Mouse (Mus musculus) G1E (cell line): ENCODE measurements at regions not wholly inside any gene's neighbourhood (a gene's known extent, or its start where the extent isn't known, plus 50 kb on each side); places are given as distances from the start of the nearest gene placed in this dataset.

Experiments
- ATAC-seq: 2 replicates; pipeline ENCODE4 v1.8.0; 2016; ENCODE audit warnings: mild to moderate bottlenecking; ENCODE audit not compliant: insufficient number of reproducible peaks, poor library complexity, low FRiP score, severe bottlenecking; ENCODE audit errors: extremely low read depth
- DNase-seq: peaks from one replicate; pipeline ENCODE4 v3.0.0; 2012; ENCODE audit warnings: low spot score
- H3K27me3 ChIP-seq: 2 replicates; pipeline ENCODE4 v1.6.1; 2012; ENCODE audit warnings: mild to moderate bottlenecking, low read length, inconsistent platforms; ENCODE audit not compliant: insufficient read depth
- H3K36me3 ChIP-seq: replicated peaks from 2 replicates; pipeline ENCODE3; 2012; ENCODE audit warnings: mild to moderate bottlenecking, inconsistent platforms
- H3K4me1 ChIP-seq: 2 replicates; pipeline ENCODE4 v1.6.1; 2012; ENCODE audit warnings: low read depth, low read length, inconsistent platforms, mixed read lengths; ENCODE audit not compliant: insufficient read depth
- H3K4me3 ChIP-seq: 2 replicates; pipeline ENCODE4 v1.5.1; 2012; ENCODE audit warnings: low read depth, mild to moderate bottlenecking, inconsistent platforms, low read length, moderate library complexity, mixed read lengths
- H3K9me3 ChIP-seq: replicated peaks from 2 replicates; pipeline ENCODE4 v1.6.1; 2012; ENCODE audit warnings: inconsistent platforms
- CTCF ChIP-seq: IDR thresholded peaks from 2 replicates; pipeline ENCODE4 v1.5.1; 2012; ENCODE audit warnings: low read depth, low read length, inconsistent platforms, mixed read lengths
- GATA1 ChIP-seq: IDR thresholded peaks from 2 replicates; pipeline ENCODE4 v1.6.1; 2012; ENCODE audit warnings: borderline replicate concordance, low read length, inconsistent platforms, mixed read lengths
- GATA2 ChIP-seq: IDR thresholded peaks from 2 replicates; pipeline ENCODE4 v1.6.1; 2012; ENCODE audit warnings: low read depth, low read length, inconsistent platforms, borderline replicate concordance
- POLR2AphosphoS5 ChIP-seq: IDR thresholded peaks from 2 replicates; pipeline ENCODE4 v1.6.1; 2012; ENCODE audit warnings: low read depth, low read length, inconsistent platforms; ENCODE audit not compliant: insufficient replicate concordance
- TAL1 ChIP-seq: conservative IDR thresholded peaks from 2 replicates; pipeline ENCODE4 v1.6.1; 2012; ENCODE audit warnings: low read depth, low read length, inconsistent platforms, mixed read lengths

GRCm38 (mm10) chr7:36247356-36247755 lies 444.6 kb upstream of the Zfp507 start:
- TF ChIP-seq CTCF (no peak), POLR2AphosphoS5 (no peak), GATA1 (no peak), GATA2 (no peak), TAL1 (no peak)
- peaks cover 41% of the 10 kb centered on the region for H3K9me3 ChIP-seq
- ATAC-seq, result no peak

GRCm38 (mm10) chr7:36236673-36237072 lies 433.9 kb upstream of the Zfp507 start:
- peaks cover 58% of the 10 kb centered on the region for H3K9me3 ChIP-seq
- no peak for DNase-seq
- H3K4me1 ChIP-seq, result no peaks in the 10 kb centered on the region
- ATAC-seq, result no peak
- no peaks in the 10 kb centered on the region for H3K27me3 ChIP-seq
- TF ChIP-seq GATA2 (no peak), GATA1 (no peak), TAL1 (no peak), CTCF (peak; percentile 37; the same call in 1 of the 2 replicates), POLR2AphosphoS5 (no peak)
- H3K4me3 ChIP-seq, result no peak overlapping the region
- no peaks in the 10 kb centered on the region for H3K36me3 ChIP-seq

More at GRCm38 (mm10) chr7:36247356-36247755, 444.6 kb upstream of the Zfp507 start:
- H3K27me3 ChIP-seq, result no peaks in the 10 kb centered on the region
- H3K36me3 ChIP-seq, result no peaks in the 10 kb centered on the region
- no peak for DNase-seq
- no peaks in the 10 kb centered on the region for H3K4me1 ChIP-seq
- H3K4me3 ChIP-seq, result no peak overlapping the region

- no peaks in the 10 kb centered on the region for H3K36me3 ChIP-seq
- TF ChIP-seq GATA2 (no peak), GATA1 (no peak), TAL1 (no peak), CTCF (no peak), POLR2AphosphoS5 (no peak)
- DNase-seq (no peak), ATAC-seq (no peak)
- no peaks in the 10 kb centered on the region for H3K27me3 ChIP-seq
- H3K9me3 ChIP-seq, result peaks cover 64% of the 10 kb centered on the region
- H3K4me1 ChIP-seq, result no peaks in the 10 kb centered on the region
- no peak overlapping the region for H3K4me3 ChIP-seq
Measured at GRCm38 (mm10) chr7:36229031-36229430, 426.2 kb upstream of the Zfp507 start.

DNA sequence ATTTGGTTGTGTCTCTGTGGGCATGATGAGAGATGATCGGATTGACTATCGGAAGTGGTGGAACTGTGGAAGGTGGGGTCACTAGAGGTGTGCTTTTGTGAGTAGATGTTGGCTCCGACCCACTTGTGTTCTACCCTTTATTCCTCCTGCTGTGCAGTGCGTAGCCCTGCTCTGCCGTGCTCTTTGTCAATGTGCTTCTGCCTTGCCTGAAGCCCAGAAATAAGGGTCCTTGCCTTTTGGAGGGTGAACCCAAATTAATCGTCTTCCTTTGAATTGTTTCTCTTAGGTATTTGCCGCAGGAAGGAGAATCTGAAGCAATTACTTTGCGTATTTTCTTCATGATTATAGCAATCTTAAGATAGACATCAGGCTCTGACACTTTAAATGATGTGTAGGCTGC lies 421.6 kb upstream of the Zfp507 start:
- ATAC-seq, result no peak
- no peak overlapping the region for H3K4me3 ChIP-seq

GRCm38 (mm10) chr7:36218386-36218785 lies 415.6 kb upstream of the Zfp507 start:
- ATAC-seq, result no peak
- H3K36me3 ChIP-seq, result no peaks in the 10 kb centered on the region
- peaks cover 7% of the 10 kb centered on the region; the same call in 1 of the 2 replicates for H3K9me3 ChIP-seq
- H3K4me3 ChIP-seq, result no peak overlapping the region
- H3K4me1 ChIP-seq, result no peaks in the 10 kb centered on the region
- DNase-seq, result no peak
- no peak for TF ChIP-seq POLR2AphosphoS5
- TF ChIP-seq CTCF, result no peak
- TF ChIP-seq GATA2, result no peak
- no peak for TF ChIP-seq TAL1
- no peak for TF ChIP-seq GATA1
- H3K27me3 ChIP-seq, result no peaks in the 10 kb centered on the region

More for the DNA sequence above, 421.6 kb upstream of the Zfp507 start:
- TF ChIP-seq POLR2AphosphoS5 (no peak), GATA2 (no peak), GATA1 (no peak), TAL1 (no peak), CTCF (no peak)
- H3K36me3 ChIP-seq, result no peaks in the 10 kb centered on the region
- peaks cover 28% of the 10 kb centered on the region for H3K9me3 ChIP-seq
- no peaks in the 10 kb centered on the region for H3K4me1 ChIP-seq
- DNase-seq, result no peak
- H3K27me3 ChIP-seq, result no peaks in the 10 kb centered on the region

- TF ChIP-seq CTCF, result no peak
- TF ChIP-seq GATA1, result no peak
- no peak for TF ChIP-seq TAL1
- TF ChIP-seq POLR2AphosphoS5, result no peak
- no peak for TF ChIP-seq GATA2
- peaks cover 29% of the 10 kb centered on the region for H3K9me3 ChIP-seq
- no peak for ATAC-seq
- no peak overlapping the region for H3K4me3 ChIP-seq
- no peaks in the 10 kb centered on the region for H3K27me3 ChIP-seq
- H3K36me3 ChIP-seq, result no peaks in the 10 kb centered on the region
- no peaks in the 10 kb centered on the region for H3K4me1 ChIP-seq
- no peak for DNase-seq
Measured at GRCm38 (mm10) chr7:36210034-36210433, 407.2 kb upstream of the Zfp507 start.

GRCm38 (mm10) chr7:36207525-36208260 lies 404.9 kb upstream of the Zfp507 start:
- Histone ChIP-seq H3K4me3 (no peak overlapping the region), H3K27me3 (no peaks in the 10 kb centered on the region), H3K4me1 (no peaks in the 10 kb centered on the region), H3K9me3 (peaks cover 41% of the 10 kb centered on the region), H3K36me3 (no peaks in the 10 kb centered on the region)
- no peak for ATAC-seq
- DNase-seq, result no peak
- no peak for TF ChIP-seq CTCF
- no peak for TF ChIP-seq POLR2AphosphoS5
- TF ChIP-seq TAL1, result no peak
- no peak for TF ChIP-seq GATA1
- no peak for TF ChIP-seq GATA2
